Mouse (Mus musculus): ENCODE measurements around the gene Lbr.

Gene Lbr

GRCm38 (mm10) chr1:181851521-181852310 is 8.9 kb upstream of the Lbr start:
- no peak for DNase-seq

GRCm38 (mm10) chr1:181850441-181850840 is 7.6 kb upstream of the Lbr start:
- no peak for DNase-seq

GRCm38 (mm10) chr1:181848210-181848609 is 5.4 kb upstream of the Lbr start:
- no peak for DNase-seq

- DNase-seq: no peak
These were observed 4.5 kb upstream of the Lbr start for GRCm38 (mm10) chr1:181847396-181847795.

GRCm38 (mm10) chr1:181845767-181846166 is 2.9 kb upstream of the Lbr start:
- no peak for DNase-seq

GRCm38 (mm10) chr1:181844874-181845547 is 2.2 kb upstream of the Lbr start:
- DNase-seq: no peak

- DNase-seq: peak; percentile 97
These were observed 778 bp downstream of the Lbr start for GRCm38 (mm10) chr1:181841864-181842672.

- no peak for DNase-seq
These were observed 1.4 kb downstream of the Lbr start for GRCm38 (mm10) chr1:181841396-181841795.

- no peak for DNase-seq
These were observed 3.0 kb downstream of the Lbr start for GRCm38 (mm10) chr1:181839746-181840366.

GRCm38 (mm10) chr1:181838111-181838510 is 4.7 kb downstream of the Lbr start:
- no peak for DNase-seq

GRCm38 (mm10) chr1:181833143-181833542 is 9.7 kb downstream of the Lbr start:
- DNase-seq: no peak

GRCm38 (mm10) chr1:181832720-181833119 is 10.1 kb downstream of the Lbr start:
- no peak for DNase-seq

- peak; percentile 46 for DNase-seq
These were observed 14.5 kb downstream of the Lbr start for GRCm38 (mm10) chr1:181828365-181828764.

GRCm38 (mm10) chr1:181826716-181827115 is 16.1 kb downstream of the Lbr start:
- DNase-seq: no peak

- DNase-seq: no peak
These were observed 31.2 kb downstream of the Lbr start for GRCm38 (mm10) chr1:181811481-181812223.

GRCm38 (mm10) chr1:181800667-181801066 is 42.2 kb downstream of the Lbr start:
- no peak for DNase-seq

GRCm38 (mm10) chr1:181799911-181800310 is 42.9 kb downstream of the Lbr start:
- no peak for DNase-seq

GRCm38 (mm10) chr1:181793541-181793940 is 49.3 kb downstream of the Lbr start:
- DNase-seq: peak; percentile 73

GRCm38 (mm10) chr1:181789952-181790351 is 52.9 kb downstream of the Lbr start:
- DNase-seq: no peak

GRCm38 (mm10) chr1:181782600-181782999 is 60.2 kb downstream of the Lbr start:
- peak; percentile 10 for DNase-seq

- no peak for DNase-seq
These were observed 66.3 kb downstream of the Lbr start for GRCm38 (mm10) chr1:181776541-181776940.

- DNase-seq: no peak
These were observed 71.0 kb downstream of the Lbr start for GRCm38 (mm10) chr1:181771871-181772270.

All from kidney, postnatal 10 days (tissue).